Mouse (Mus musculus) myocyte (in vitro differentiated cells): ENCODE results near the gene Tmppe.

Source experiments
- MAX ChIP-seq: IDR thresholded peaks from one replicate; pipeline ENCODE4 v1.6.1; 2011; ENCODE audit warnings: low read depth, mild to moderate bottlenecking, control low read depth
- MYOD1 ChIP-seq, 3 experiments: IDR thresholded peaks; one replicate each; pipeline ENCODE4 v1.6.1; 2011; ENCODE audit warnings: control low read depth in 2 of 3, low read depth in 2 of 3, mild to moderate bottlenecking in 2 of 3, moderate library complexity in 1 of 3; ENCODE audit not compliant: insufficient read length in 2 of 3, control insufficient read depth in 1 of 3
- POLR2A ChIP-seq: IDR thresholded peaks from one replicate; pipeline ENCODE4 v1.6.1; 2011; ENCODE audit warnings: low read depth, mild to moderate bottlenecking, control low read depth, moderate library complexity; ENCODE audit not compliant: insufficient read length
- POLR2AphosphoS2 ChIP-seq: IDR thresholded peaks from one replicate; pipeline ENCODE4 v1.6.1; 2011; ENCODE audit warnings: low read depth, control low read depth; ENCODE audit not compliant: insufficient read length
- USF1 ChIP-seq: IDR thresholded peaks from one replicate; pipeline ENCODE4 v1.6.1; 2011; ENCODE audit warnings: low read depth, mild to moderate bottlenecking, control low read depth, moderate library complexity

- TF ChIP-seq POLR2A (no peak), POLR2AphosphoS2 (no peak), MAX (no peak), MYOD1 (IDR thresholded peaks at IDR 0.05; ENCODE audit: control insufficient read depth in 1 of 3, insufficient read length in 2 of 3, low read depth in 2 of 3) (no peak), USF1 (no peak)
These were observed 20.1 kb downstream of the Tmppe start for GRCm38 (mm10) chr9:114421045-114421444.
